Mouse (Mus musculus): ENCODE results near the gene Ascc2. TPM values are rescaled to one million over a fixed set of nuclear protein-coding genes. Genes with fewer than 3 reads are reported as not detected.
"Not testable (repeated sequence)": the region's sequence is repeated elsewhere in the genome, so short reads cannot be mapped to it uniquely, and the experiment has no call there.

Ascc2 gene
- total RNA-seq, 2 experiments from 2014 or later = 26.7 to 27.6 TPM

DNA sequence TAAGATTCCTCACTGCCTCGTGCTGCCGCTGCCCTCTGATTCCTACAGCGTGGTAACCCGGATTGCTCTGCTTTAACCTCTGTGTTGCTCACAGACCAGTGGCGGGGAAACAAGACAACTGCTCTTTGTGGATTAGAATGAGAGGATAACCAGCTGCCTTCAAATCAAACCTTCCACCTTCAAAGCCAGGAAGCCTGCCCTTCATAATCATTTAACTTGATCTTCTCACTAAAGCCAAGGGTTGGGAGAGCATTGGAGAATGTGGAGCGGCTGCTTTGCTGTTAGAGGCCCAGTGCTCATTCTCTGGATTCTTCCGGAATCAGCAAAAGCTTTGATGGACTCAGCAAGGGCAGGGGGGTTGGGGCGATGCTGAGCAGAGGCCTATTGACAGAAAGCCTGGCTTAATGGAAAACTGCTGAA is 7.7 kb upstream of the Ascc2 start:
- no peak for DNase-seq

DNA sequence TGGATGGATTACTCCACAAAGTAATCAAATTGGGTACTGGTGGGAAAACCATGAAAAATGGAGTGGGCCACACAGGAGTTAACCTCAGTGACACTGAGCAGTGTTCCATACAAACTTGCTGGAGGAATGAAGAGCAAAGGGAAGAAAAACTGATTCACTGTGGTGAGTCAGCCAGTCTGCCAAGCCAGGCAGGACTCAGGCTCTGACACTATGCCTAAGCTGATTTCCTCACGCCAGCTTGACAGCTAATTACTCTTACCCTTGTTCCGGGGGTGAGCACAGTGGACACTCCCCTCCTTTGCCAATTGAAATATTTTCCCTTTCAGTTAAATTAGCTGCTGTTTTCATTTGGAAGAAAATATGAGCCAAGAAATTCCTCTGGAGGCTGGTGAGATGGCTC is 4.1 kb upstream of the Ascc2 start:
- DNase-seq = peak; percentile 34

DNA sequence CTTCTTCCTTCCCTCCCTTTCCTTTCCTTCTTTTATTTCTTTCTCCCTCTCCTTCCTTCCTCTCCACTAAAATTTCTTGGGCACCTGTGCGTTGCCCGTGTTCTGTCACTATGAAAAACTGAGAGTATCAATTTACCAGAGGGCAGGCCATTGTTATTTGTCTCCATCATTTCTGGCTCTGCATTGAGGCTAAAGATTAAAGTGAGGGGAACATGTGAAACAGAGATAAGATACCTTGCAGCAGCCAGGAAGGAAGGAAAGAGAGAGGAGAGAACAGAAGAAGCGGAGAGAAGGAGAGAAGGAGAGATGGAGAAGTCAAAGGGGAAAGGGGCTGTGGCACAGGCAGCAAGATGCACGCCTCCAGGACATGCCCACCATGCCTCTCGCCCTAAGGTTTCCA is 3.2 kb upstream of the Ascc2 start:
- no peak for DNase-seq

DNA sequence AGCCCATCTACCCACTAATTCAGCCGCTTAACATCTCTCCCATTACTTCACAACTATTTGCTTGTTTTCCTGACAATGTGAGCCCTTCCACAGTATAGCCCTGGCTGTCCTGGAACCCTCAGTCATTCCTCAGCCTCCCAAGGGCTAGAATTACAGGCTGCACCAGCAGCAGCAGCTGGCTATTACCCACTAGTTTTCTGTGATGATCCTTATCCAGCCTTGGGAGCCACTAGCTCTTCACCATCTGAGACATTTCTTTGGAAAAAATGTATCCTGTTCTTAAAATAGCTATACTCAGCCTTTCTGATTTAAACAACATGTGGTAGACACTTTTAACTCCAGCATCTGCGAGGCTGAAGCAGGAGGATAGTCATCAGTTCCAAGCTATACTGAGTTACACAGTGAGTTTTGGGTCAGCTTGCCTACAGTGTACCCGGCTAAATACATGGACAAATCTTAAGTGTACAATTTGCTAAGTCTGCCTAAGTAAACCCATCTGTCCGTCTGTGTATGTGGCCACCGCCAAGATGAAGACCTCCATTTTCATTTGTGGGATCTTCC is 685 bp upstream of the Ascc2 start:
- DNase-seq = no peak

DNA sequence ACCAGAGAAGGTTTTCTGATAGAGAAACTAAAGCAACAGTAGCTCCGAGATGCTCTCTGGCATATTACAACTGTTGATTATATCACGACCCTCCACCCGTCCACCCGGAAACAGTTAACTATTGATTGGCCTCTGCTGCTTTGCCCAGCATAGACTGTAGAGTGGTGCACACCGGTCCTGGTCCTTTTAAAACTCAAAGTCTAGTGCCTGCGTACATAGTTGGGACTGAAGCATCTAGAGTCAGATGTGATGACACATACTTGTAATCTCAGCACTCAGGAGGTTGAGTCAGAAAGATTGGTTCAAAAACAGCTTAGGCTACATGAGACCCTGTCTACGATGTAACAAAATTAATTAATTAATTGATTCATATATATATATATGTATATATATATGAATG is 714 bp downstream of the Ascc2 start:
- DNase-seq = peak; percentile 13

DNA sequence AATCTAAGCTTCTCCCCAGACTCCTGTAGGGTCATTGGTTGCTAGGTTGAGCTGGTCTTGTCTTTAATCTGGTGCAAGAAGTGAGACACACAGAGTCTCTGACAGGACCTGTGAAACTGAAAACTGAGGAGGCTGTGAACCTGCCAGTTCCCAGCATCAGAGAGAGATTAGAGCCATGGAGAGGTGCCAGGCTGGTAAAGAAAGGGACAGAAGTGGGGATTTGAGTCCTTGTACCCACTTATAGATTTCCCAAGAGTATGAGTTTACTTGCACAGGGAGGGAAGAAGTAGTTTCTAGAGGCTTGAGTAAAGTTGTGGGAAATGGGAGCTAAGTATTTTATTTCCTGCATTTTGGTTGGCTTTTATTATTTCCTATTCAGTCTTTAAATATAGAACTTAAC is 3.6 kb downstream of the Ascc2 start:
- no peak for DNase-seq

DNA sequence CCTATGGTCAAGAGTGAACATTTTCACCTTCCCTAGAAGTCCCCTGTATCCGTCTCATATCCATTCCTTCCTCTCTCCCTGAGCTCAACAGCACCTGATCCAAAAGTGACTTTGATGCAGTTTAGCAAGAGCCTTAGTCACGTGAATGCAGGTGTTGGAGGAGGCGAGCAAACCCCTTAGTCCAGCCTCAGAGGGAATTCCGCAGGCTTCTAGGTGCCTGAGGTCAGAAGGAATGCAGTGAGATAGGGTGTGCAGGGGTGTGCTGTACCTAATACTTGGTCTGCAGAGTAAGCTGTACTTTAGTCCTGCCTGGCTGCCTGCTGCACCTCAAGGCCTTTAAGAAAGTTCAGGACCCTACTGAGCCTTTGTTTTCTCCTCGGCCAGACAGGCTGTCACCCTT is 6.2 kb downstream of the Ascc2 start:
- no peak for DNase-seq

DNA sequence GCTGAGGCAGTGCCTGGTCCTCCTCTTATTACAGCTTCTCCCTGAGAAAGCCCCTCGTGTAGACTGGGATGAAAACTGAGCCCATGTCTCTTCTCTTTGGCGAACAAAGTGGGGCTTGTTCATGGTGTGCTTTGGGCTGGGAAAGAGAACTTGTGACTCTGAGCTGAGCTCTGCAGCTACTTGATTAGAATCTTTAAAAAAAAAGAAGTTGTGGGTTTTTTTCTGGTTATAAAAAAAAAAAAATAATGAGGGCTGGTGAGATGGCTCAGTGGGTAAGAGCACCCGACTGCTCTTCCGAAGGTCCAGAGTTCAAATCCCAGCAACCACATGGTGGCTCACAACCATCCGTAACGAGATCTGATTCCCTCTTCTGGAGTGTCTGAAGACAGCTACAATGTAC is 7.6 kb downstream of the Ascc2 start:
- not testable (repeated sequence) for DNase-seq

DNA sequence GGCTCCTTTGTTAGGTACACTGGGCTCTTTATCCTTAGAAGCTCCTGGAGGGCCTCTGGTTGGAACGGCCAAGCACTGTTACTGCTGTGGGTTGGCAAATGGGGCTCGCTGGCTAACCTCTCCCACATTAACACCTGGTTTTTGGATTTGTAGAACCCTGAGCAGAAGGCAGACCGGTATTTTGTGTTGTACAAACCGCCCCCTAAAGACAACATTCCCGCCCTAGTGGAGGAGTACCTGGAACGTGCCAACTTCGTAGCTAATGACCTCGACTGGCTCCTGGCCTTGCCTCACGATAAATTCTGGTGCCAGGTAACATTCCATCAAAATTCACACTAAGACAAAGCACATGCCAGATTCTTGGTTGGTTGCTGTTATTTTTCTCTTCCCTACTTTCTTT is 8.9 kb downstream of the Ascc2 start:
- no peak for DNase-seq

DNA sequence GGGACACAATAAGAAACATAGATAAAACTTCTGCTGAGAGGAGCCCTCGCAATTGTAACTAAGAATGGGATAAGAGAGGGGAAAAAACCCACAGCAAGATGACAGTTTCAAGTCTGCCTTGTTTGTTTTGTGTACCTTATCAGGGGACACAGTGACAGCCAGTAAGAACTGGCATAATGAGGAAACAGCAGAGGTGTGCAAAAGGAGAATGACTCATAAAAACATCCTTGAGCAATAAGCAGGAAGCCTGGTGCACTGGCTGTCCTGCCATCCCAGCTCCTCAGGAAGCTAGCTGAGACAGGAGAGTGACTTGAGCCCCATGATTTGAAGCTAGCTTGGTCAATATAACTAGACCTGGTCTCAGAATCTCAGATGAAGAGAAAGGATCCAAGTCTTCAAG is 22.3 kb downstream of the Ascc2 start:
- DNase-seq = no peak

DNA sequence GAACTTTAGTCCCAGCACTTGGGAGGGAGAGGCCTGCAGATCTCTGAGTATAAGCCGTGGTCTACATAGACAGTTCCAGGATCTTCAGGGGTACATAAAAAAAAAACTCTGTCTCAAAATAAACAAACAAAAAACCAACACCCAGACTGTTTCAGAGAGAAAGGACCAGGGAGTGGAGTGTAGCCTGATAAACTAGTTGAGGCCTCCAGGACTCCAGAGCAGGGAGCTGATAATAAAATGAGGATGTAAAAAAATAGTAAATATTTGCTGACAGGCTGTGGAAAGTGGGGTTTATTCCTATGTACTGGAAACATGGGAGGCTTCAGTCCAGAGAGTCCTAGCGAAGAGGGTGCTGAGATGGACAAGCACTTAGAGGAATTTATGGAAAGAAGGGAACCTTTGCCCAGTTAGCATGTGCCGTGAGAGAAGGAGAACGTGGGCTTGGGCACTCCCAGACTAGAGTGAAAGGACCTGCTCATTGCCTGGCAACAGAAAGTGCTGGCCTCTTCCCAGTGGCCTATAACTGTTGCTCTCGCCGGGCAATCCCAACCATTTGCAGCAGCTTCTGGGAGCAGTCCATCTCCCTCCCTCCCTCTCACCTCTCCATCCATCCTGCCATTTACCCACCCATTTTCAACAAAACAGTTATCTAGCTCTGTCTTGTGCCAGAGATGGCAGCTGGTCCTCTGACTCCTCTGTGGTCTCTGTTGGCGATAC is 22.9 kb downstream of the Ascc2 start:
- no peak for DNase-seq

DNA sequence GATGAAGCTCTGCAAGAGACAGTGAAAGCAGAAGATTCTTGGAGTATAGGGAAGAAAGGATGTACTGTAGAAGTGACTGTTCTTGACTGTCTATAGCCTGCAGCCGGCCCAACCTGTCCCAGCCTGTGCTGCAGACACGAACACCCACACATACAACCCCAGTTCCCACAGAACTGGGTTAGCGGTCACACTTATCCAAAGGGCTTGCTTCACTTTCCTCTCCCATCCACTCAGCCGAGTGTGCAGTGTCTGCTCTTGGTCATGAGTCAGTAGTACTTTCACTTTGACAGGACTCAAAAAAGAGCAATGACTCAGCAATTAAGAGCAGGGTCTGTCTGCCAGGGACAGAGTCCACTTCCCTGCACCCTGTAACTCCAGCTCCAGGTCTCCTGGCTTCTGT is 23.8 kb downstream of the Ascc2 start:
- no peak for DNase-seq

DNA sequence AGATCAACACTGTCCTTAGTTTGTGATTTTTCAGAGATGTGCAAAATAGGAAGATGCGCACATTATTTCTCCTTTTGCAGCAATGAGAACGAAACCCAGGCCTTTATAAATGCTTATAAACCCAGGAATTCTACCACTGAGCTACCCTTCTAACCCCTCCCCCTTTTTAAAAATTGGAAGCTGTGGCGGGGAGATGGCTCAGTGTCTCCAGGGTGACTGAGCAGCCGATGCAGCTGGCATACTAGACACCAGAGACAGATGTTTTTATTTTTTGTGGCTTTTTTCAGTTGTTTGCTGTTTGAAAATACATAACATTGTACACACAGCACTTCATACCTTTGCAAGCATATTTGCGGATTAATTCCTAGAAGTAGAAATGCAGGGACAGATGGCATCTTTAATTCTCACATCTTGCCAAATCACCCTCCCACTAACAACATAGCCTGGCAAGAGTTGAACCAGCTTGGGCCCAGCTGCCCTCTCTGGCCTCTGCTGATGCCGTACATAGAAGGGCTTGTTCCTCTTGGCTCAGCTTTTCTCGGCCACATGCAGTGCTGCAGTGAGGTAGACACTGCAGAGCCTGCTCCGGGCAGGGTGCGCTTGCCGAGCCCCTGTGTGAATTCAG is 24.4 kb downstream of the Ascc2 start:
- no peak for DNase-seq

DNA sequence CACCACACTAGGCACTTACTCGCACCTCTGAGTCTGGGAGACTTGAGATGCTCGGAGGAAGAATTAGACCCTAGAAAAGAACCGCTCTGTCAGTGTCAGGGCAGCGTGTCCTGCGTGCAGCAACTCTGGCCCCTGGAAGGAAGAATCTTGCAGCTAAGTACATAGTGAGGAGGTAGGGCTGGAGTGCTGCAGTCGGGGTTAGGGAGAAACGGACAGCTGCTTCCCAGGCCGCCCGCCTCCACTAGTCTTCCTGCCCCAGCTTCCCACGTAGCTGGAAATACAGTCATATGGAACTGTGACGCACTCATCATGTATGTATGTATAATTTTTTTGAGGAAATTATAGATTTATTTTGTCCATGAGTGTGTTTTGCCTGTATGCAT is 24.9 kb downstream of the Ascc2 start:
- no peak for DNase-seq

DNA sequence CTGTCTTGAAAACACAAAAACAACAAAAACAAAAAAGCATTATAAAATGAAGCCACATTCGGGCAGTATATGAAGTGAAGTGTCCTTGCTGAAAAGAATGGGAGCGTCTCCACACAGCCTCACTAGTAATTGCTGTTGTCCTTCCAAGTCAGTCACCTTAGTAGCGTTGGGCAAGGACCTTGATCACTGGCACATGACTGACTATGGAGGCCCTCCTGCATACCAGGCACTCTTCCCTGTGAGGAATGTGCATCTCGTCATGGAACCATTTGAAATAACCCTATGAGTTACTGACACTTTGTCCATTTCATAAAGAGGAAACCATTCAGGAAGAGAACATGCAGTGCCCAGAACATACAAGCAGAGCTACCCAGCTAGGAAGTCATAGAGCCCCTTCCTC is 34.2 kb downstream of the Ascc2 start:
- DNase-seq = no peak

DNA sequence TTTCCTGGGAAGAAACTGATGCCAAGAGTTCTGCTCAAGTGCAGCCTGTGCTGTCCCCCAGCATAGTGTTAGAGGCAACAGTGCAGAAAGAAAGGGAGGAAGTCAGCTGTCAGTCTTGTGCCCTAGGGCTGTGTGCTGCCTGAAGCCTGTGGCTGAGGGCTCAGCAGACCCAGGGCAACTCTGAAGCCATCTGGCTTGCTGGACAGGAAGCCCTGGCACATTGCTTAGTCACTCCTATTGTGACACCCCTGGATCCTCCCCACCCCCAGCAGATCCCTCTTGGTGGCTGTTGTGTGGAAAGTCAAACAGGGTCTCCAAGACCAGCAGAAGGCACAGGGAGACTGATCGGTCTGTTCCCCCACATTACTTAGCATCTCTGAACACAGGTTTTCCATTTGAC is 37.0 kb downstream of the Ascc2 start:
- DNase-seq = no peak

DNA sequence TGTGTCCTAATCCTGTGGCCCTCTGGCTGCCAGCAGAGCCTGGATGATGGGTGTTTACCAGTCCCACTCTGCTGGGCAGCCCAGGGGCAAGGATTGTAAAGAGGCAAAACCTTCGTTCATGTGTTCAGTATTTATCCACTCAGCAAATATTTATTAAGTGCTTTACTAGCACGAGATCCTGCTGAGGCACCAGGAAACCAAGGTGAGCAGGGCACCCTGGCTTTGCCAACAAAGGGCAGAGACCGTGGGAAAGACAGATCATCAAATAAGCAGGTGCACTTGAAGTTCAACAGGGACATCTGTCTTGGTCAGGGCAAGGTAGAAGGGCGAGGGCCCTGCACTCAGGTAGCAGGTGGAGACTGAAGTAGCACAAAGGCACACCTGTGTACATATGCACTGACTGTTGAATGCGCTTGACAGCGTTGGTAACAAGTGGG is 37.6 kb downstream of the Ascc2 start:
- DNase-seq = no peak

DNA sequence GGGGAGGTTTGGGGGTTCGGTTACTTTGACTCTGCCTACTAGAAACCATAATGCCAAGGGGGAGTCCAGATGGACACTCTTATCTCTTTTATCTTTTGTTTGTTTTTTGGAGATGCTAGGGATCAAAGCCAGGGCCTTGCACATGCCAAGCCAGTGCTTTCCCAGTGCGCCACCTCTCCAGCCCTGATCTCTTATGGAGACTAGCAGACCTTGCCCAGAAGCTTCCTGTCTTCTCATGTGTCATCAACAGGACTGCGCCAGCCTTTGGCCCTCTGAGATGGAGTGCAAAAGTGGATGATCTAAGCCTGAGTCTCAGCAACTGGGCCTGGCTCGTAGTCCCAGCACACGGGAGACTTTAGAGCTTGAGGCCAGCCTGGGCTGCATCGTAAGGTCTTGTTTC is 38.1 kb downstream of the Ascc2 start:
- DNase-seq = no peak

DNA sequence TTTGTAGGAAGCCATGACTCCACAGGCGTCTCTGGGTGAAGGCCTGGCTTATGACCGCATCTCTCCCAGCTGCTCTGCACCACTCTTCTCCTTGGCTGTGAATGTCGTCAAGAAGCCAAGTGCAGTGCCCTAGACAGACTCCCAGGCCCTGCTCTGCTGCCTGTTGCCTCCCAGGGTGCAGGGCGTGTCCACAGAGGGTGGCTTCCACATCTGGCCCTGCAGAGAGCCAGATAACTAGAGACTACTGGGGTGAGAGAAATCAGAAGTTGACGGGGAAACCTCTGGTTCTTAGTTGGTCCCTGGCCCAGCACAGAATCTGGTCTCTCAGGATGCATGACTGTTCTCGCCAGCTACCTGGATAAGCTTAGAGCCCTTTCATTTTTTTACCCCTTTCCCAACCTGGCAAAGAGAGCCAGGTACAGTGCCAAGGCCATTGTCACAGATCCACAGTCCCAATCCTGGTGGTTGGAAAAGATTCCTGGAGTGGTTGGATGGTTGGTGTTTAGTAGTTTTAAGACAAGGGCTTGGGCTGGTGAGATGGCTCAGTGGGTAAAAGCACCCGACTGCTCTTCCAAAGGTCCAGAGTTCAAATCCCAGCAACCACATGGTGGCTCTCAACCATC is 39.8 kb downstream of the Ascc2 start:
- no peak for DNase-seq

DNA sequence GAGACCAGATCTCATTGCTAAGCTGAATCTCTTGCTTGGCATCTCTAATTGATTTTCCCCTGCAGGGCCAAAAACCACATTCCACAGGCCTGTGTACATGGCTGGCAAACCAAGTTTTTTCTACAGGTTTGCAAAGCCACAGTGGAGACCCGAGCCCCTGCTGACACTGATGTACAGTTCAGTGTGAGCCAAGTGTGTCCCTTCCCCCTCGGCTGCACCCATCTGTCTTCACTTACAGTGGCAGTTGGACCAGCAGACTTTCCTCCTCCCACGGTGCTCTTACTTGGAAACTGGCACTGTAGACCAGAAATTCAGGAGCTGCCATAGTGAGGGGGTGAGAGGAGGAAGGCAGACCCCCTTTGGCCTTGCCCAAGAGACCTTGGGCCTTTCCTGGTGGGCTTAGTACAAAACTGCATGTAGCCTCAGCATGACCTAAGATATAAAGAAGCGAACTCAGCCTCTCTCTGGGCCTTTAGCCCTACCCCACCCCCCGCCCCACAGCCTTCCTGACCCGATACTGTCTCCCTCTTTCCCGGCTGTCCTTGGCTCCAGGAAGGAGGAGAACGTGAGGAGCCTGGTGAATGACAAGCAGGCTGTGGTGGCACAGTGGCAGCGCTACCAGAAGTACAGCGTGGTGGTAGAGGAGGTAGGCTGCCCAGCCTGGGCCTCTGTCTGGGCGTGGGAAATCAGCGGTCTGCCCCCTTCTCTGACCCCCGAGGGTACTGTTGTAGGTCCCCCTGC is 41.3 kb downstream of the Ascc2 start:
- no peak for DNase-seq

DNA sequence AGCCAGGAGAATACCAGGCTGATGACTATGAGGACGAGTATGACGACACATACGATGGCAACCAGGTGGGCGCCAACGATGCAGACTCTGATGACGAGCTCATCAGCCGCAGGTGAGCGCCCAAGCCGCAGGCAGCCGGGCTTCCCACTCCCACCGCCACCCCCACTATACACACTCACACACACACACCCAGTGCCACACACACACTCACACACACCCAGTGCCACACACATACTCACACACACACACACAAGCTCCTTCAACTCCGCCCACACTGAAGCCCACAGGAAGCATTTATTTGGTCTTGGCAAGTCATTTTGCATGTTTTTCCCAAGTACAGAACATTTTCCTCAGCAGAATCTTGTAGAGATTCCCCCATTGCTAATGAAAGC is 41.9 kb downstream of the Ascc2 start:
- no peak for DNase-seq

DNA sequence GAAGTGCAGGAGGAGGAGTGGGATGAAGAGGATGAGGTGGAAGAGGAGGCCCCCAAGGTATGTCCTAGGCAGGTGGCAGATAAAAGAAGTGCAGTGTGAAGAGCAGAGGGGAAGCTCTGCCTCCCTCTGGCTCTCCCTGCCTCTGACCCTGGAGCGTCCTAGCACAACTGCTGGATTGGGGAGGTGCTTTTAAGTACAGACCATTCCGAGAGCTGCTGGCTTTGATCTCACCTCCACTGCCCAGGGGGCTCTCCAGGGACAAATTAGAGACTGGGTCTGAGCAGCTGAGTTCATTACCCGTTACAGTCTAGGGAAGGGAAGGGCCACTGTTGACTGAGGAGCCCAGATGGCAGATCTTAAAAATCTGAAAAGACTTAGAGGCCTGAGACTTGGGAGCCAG is 42.6 kb downstream of the Ascc2 start:
- no peak for DNase-seq

DNA sequence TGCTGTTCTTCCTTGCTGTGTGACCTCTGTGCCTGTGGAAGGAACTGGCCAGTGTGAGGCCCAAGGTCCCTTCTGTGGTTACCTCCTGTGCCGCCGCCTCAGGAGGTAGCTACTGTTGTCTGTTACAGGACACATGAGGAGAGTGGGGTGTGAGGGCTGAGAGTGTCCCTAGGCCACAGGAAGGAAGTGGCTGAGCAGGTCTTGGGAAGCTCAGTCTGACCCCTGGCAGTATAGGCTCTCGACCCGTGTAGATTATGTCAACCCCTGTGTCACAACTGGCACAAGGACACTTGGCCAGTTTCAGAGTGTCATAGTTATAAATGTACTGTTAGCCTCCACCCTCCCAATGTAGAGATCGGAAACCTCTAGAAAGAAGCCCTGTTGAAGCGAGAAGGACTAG is 46.0 kb downstream of the Ascc2 start:
- no peak for DNase-seq
